Mouse (Mus musculus): Measurements from ENCODE around the gene Dnajc22. TPM values are rescaled to one million over a fixed set of nuclear protein-coding genes. Genes with fewer than 3 reads are reported as not detected.

Dnajc22 gene
- polyA plus RNA-seq, 1 experiment from 2014 or later, result 0.49 TPM

- peaks cover 14% of the 10 kb centered on the region for H3K27me3 ChIP-seq
- H3K9ac ChIP-seq, result no peak overlapping the region
- H3K36me3 ChIP-seq, result no peaks in the 10 kb centered on the region
- H3K4me1 ChIP-seq (replicated peaks), result no peaks in the 10 kb centered on the region
- no peaks in the 10 kb centered on the region for H3K9me3 ChIP-seq
- ATAC-seq (ENCODE audit: low read depth), result no peak
- H3K4me2 ChIP-seq, result no peak overlapping the region
- H3K4me3 ChIP-seq, result no peak overlapping the region
- H3K27ac ChIP-seq (replicated peaks), result no peak overlapping the region
- WGBS, result 54% methylated on average over 7 of the region's 7 CpGs
These were observed 12.3 kb downstream of the Dnajc22 start for GRCm38 (mm10) chr15:99105238-99105637.

- Histone ChIP-seq H3K27me3 (no peaks in the 10 kb centered on the region), H3K9me3 (no peaks in the 10 kb centered on the region), H3K4me2 (no peak overlapping the region), H3K27ac (replicated peaks) (no peak overlapping the region), H3K36me3 (no peaks in the 10 kb centered on the region), H3K4me1 (replicated peaks) (no peaks in the 10 kb centered on the region), H3K4me3 (no peak overlapping the region), H3K9ac (no peak overlapping the region)
- ATAC-seq (ENCODE audit: low read depth), result no peak
- WGBS, result 87% methylated on average over 3 of the region's 3 CpGs
These were observed 14.9 kb downstream of the Dnajc22 start for GRCm38 (mm10) chr15:99107866-99108265.

DNA sequence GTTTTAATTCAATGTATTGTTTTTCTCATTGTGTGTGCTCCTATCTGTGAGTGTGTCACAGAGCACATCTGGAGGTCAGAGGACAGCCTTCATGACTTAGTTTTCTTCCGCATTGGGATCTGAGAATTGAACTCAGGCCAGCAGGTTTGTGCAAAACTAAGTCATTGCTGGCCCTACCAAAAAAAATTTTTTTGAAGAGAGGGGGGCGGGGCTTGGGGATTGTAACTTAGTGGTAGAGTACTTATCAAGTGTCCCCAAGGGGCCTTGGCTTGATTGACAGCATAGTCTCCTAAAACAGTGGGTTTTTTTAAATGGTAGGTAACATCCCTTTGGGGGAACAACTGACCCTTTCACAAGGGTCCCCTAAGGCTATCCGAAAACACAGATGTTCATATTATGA, 18.2 kb downstream of the Dnajc22 start:
- Histone ChIP-seq H3K9ac (no peak overlapping the region), H3K27me3 (no peaks in the 10 kb centered on the region), H3K36me3 (no peaks in the 10 kb centered on the region), H3K4me1 (replicated peaks) (no peaks in the 10 kb centered on the region), H3K9me3 (no peaks in the 10 kb centered on the region), H3K4me3 (no peak overlapping the region), H3K27ac (replicated peaks) (no peak overlapping the region), H3K4me2 (no peak overlapping the region)
- 83% methylated on average over 3 of the region's 3 CpGs for WGBS
- no peak for ATAC-seq (ENCODE audit: low read depth)

DNA sequence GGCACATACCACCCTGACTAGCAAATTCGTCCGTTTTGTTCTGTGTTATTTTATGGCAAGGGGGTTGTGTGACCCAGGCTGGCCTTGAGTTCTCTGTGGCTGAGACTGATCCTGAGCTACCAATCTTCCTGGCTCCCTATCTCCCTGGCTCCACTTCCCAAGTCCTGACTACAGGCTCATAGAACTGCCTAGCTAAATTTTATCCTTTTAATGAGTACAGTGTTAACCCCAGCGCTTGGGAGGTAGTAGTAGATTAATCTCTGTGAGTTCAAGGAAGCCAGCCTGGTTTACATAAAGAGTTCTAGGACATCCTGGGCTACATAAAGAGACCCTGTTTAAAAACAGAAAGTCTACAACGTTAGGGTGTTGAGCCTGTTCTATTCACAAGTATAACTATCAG, 18.8 kb downstream of the Dnajc22 start:
- Histone ChIP-seq H3K9me3 (no peaks in the 10 kb centered on the region), H3K27ac (replicated peaks) (no peak overlapping the region), H3K9ac (no peak overlapping the region), H3K36me3 (no peaks in the 10 kb centered on the region), H3K27me3 (no peaks in the 10 kb centered on the region), H3K4me3 (no peak overlapping the region), H3K4me2 (no peak overlapping the region), H3K4me1 (replicated peaks) (no peaks in the 10 kb centered on the region)
- ATAC-seq (ENCODE audit: low read depth), result no peak
- WGBS, result 60% methylated on average over 4 of the region's 4 CpGs

- ATAC-seq (ENCODE audit: low read depth), result no peak
- Histone ChIP-seq H3K27me3 (no peaks in the 10 kb centered on the region), H3K9ac (no peak overlapping the region), H3K4me3 (no peak overlapping the region), H3K9me3 (no peaks in the 10 kb centered on the region), H3K27ac (replicated peaks) (no peak overlapping the region), H3K36me3 (no peaks in the 10 kb centered on the region), H3K4me2 (peak overlapping the region; percentile 33), H3K4me1 (replicated peaks) (no peaks in the 10 kb centered on the region)
- 31% methylated on average over 11 of the region's 11 CpGs for WGBS
These were observed 19.9 kb downstream of the Dnajc22 start for GRCm38 (mm10) chr15:99112843-99113395.

DNA sequence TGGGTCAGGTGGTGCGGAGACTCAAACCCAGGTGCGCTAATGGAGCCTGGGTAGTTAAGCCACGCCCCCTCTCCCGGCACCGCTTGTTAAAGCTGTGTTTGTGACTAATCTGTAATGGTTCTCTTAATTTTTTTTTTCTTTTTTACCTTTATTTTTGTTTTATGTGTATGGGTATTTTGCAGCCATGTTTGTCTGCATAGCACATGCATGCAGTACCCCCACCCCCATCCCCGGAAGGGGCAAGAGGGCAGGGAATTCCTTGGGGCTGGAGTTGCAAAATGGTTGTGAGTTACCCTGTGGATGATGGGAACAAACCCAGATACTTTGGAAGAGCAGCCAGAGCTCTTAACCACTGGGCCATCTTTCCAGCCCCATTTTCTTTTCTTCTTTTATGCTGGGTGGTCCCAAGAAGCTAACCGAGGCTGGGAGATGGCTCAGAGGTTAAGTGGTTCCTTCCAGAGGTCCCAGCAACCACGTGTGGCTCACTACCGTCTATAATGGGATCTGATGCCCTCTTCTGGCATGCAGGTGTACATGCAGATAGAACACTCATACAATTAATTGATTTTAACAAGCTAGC, 20.5 kb downstream of the Dnajc22 start:
- whole genome bisulfite sequencing, result 7% methylated on average over 9 of the region's 9 CpGs
- peak overlapping the region; percentile 33 for H3K4me2 ChIP-seq
- ATAC-seq (ENCODE audit: low read depth), result no peak
- no peaks in the 10 kb centered on the region for H3K9me3 ChIP-seq
- no peak overlapping the region for H3K4me3 ChIP-seq
- H3K27me3 ChIP-seq, result no peaks in the 10 kb centered on the region
- H3K27ac ChIP-seq (replicated peaks), result no peak overlapping the region
- H3K9ac ChIP-seq, result no peak overlapping the region
- H3K36me3 ChIP-seq, result no peaks in the 10 kb centered on the region
- H3K4me1 ChIP-seq (replicated peaks), result no peaks in the 10 kb centered on the region

DNA sequence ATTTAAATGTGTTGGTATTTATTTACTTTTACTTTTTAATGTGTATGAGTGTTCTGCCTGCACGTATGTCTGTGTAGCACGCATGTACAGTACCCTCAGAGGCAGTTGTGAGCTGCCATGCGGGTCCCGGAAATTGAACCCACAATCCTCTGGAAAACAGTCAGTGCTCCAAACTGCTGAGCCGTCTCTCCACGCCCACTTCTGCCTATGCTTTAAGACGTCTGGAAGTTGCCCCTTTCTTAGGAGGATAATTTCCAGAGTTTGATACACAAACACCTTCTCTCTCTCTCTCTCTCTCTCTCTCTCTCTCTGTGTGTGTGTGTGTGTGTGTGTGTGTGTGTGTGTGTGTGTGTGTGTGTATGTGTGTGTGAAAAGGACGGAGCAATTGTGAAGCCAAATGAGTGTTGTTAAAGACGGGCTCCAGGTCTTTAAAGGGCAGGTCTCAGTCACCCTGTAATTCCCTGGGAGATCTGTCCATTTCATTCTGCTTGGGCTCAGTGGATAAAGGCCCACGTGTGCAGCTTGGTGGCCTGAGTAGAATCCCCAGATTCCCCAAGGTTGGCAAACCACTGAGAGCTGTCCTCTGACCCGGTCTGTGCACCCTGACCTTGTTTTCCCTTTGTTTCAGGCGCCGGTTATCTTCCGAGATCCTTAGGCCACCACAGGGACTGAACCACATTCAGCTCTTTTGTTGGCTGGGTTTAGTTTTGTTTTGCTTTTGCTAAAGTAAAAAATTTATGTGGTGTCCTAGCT, 21.5 kb downstream of the Dnajc22 start:
- no peak for ATAC-seq (ENCODE audit: low read depth)
- H3K4me1 ChIP-seq (replicated peaks), result no peaks in the 10 kb centered on the region

DNA sequence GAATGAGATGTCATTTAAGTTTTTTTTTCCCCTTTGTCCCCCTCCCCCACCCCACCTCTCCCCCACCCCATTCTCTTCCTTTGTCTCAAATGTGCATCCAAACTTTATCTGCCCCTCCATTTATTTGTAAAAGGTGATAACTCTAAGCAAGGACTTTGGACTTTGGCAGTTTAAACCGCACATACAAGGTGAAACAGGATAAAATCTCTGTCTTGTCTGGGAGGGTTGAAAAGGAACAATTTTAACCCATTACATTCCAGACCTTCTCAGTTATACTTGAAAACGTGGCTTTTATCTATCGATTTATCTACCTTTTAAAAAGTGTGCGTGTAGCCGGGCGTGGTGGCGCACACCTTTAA, 22.1 kb downstream of the Dnajc22 start:
- Histone ChIP-seq H3K4me2 (no peak overlapping the region), H3K9me3 (no peaks in the 10 kb centered on the region), H3K36me3 (no peaks in the 10 kb centered on the region), H3K4me1 (replicated peaks) (no peaks in the 10 kb centered on the region), H3K9ac (no peak overlapping the region), H3K27me3 (no peaks in the 10 kb centered on the region), H3K4me3 (no peak overlapping the region), H3K27ac (replicated peaks) (no peak overlapping the region)
- WGBS, result 88% methylated on average over 7 of the region's 7 CpGs
- no peak for ATAC-seq (ENCODE audit: low read depth)

More for the DNA sequence above, 21.5 kb downstream of the Dnajc22 start:
- H3K4me3 ChIP-seq, result no peak overlapping the region
- no peaks in the 10 kb centered on the region for H3K36me3 ChIP-seq
- 39% methylated on average over 14 of the region's 14 CpGs for WGBS
- H3K27ac ChIP-seq (replicated peaks), result no peak overlapping the region
- H3K9ac ChIP-seq, result no peak overlapping the region
- H3K9me3 ChIP-seq, result no peaks in the 10 kb centered on the region
- H3K4me2 ChIP-seq, result no peak overlapping the region
- H3K27me3 ChIP-seq, result no peaks in the 10 kb centered on the region

GRCm38 (mm10) chr15:99116539-99116938, 23.6 kb downstream of the Dnajc22 start:
- ATAC-seq (ENCODE audit: low read depth), result no peak
- Histone ChIP-seq H3K27ac (replicated peaks) (no peak overlapping the region), H3K4me3 (no peak overlapping the region), H3K9ac (no peak overlapping the region), H3K4me2 (no peak overlapping the region), H3K27me3 (no peaks in the 10 kb centered on the region), H3K36me3 (no peaks in the 10 kb centered on the region), H3K4me1 (replicated peaks) (peaks cover 3% of the 10 kb centered on the region; the same call in 1 of the 2 replicates), H3K9me3 (no peaks in the 10 kb centered on the region)
- 44% methylated on average over 11 of the region's 11 CpGs for WGBS

GRCm38 (mm10) chr15:99120814-99121213, 27.8 kb downstream of the Dnajc22 start:
- peaks cover 9% of the 10 kb centered on the region; the same call in 1 of the 2 replicates for H3K4me1 ChIP-seq (replicated peaks)

DNA sequence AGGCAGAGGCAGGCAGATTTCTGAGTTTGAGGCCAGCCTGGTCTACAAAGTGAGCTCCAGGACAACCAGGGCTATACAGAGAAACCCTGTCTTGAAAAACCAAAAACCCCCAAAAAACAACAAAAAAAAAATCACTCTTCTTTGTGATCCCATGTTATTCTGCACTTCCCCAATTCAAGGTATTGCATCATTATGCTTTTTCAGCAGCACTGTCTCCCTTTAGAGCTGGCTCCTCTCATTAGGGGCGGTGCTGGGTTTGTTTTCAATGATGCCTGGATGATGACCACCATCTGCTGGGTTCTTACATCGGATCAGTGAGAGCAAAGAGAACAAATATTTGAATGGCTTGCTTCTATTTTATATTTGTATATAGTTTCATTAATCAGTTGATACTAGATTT, 29.7 kb downstream of the Dnajc22 start:
- Histone ChIP-seq H3K27me3 (0 out of 2 replicates have a peak, but pooled peaks cover 3% of the 10 kb centered on the region), H3K27ac (replicated peaks) (no peak overlapping the region), H3K9ac (no peak overlapping the region), H3K36me3 (no peaks in the 10 kb centered on the region), H3K4me1 (replicated peaks) (peaks cover 12% of the 10 kb centered on the region), H3K4me3 (no peak overlapping the region), H3K9me3 (no peaks in the 10 kb centered on the region), H3K4me2 (no peak overlapping the region)
- WGBS, result 69% methylated on average over 2 of the region's 2 CpGs
- no peak for ATAC-seq (ENCODE audit: low read depth)

More at GRCm38 (mm10) chr15:99120814-99121213, 27.8 kb downstream of the Dnajc22 start:
- H3K27ac ChIP-seq (replicated peaks), result no peak overlapping the region
- H3K9ac ChIP-seq, result no peak overlapping the region
- H3K4me2 ChIP-seq, result no peak overlapping the region
- WGBS, result 16% methylated on average over 11 of the region's 11 CpGs
- no peaks in the 10 kb centered on the region for H3K9me3 ChIP-seq
- no peak for ATAC-seq (ENCODE audit: low read depth)
- no peaks in the 10 kb centered on the region for H3K36me3 ChIP-seq
- H3K4me3 ChIP-seq, result no peak overlapping the region
- H3K27me3 ChIP-seq, result 0 out of 2 replicates have a peak, but pooled peaks cover 3% of the 10 kb centered on the region

DNA sequence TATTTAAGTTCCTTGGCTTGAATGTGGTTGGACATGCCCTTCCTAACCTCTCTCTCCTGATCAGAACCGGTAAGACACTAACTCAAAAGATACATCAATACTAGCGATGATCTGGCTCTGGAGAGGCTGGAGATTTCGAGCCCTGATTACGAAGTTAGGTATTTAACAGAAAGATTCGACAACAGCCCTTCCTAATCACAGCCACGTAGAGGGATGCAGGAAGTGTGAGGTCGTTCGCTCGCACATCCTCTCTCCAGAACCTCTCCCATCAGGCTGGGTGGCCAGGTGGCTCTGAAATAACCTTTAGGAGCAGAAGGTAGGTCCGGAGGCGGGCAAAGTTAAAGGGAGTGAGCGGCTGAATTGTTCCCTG, 32.7 kb downstream of the Dnajc22 start, which contains the start of gene Spats2:
Gene Spats2, plus strand, starts transcription at position 206 of the 370 bp plus-strand sequence.
- ATAC-seq (ENCODE audit: low read depth), result no peak; the same call in 1 of the 2 replicates
- 2% methylated on average over 12 of the region's 12 CpGs for WGBS

More for the DNA sequence above, 32.7 kb downstream of the Dnajc22 start, which contains the start of gene Spats2:
- H3K4me3 ChIP-seq, result peak within 1 kb of the TSS; percentile 82
- no peaks in the 10 kb centered on the region for H3K9me3 ChIP-seq
- no peaks in the 10 kb centered on the region for H3K36me3 ChIP-seq
- peak within 1 kb of the TSS; percentile 94 for H3K9ac ChIP-seq
- peak within 1 kb of the TSS; percentile 96 for H3K27ac ChIP-seq (replicated peaks)
- H3K27me3 ChIP-seq, result 0 out of 2 replicates have a peak, but pooled peaks cover 3% of the 10 kb centered on the region
- H3K4me1 ChIP-seq (replicated peaks), result peaks cover 41% of the 10 kb centered on the region
- H3K4me2 ChIP-seq, result peak within 1 kb of the TSS; percentile 67

All from neural tube, embryonic 13.5 days (tissue).